Mouse (Mus musculus): ENCODE measurements around the gene Tm9sf1.

Tm9sf1 gene

GRCm38 (mm10) chr14:55634874-55635522, 8.6 kb downstream of the Tm9sf1 start:
- in situ Hi-C loops (cut with MboI, MseI) = no loop called here

- in situ Hi-C loops (cut with MboI, MseI) = no loop called here
These were observed 14.3 kb downstream of the Tm9sf1 start for GRCm38 (mm10) chr14:55629312-55629711.

GRCm38 (mm10) chr14:55628077-55628827, 15.4 kb downstream of the Tm9sf1 start:
- in situ Hi-C loops (cut with MboI, MseI) = no loop called here

GRCm38 (mm10) chr14:55618486-55619195, 25.0 kb downstream of the Tm9sf1 start:
- in situ Hi-C loops (cut with MboI, MseI) = no loop called here

GRCm38 (mm10) chr14:55617822-55618221, 25.8 kb downstream of the Tm9sf1 start, which contains the start of gene Rec8:
Rec8 (plus strand) TSS chr14:55618037.
- in situ Hi-C loops (cut with MboI, MseI) = no loop called here

GRCm38 (mm10) chr14:55616844-55617243, 26.8 kb downstream of the Tm9sf1 start:
- in situ Hi-C loops (cut with MboI, MseI) = no loop called here

GRCm38 (mm10) chr14:55615876-55616275, 27.7 kb downstream of the Tm9sf1 start:
- in situ Hi-C loops (cut with MboI, MseI) = no loop called here

GRCm38 (mm10) chr14:55614565-55615178, 28.9 kb downstream of the Tm9sf1 start:
- in situ Hi-C loops (cut with MboI, MseI) = no loop called here

- in situ Hi-C loops (cut with MboI, MseI) = no loop called here
These were observed 30.3 kb downstream of the Tm9sf1 start for GRCm38 (mm10) chr14:55613346-55613745.

GRCm38 (mm10) chr14:55608339-55608738, 35.3 kb downstream of the Tm9sf1 start:
- in situ Hi-C loops (cut with MboI, MseI) = no loop called here

GRCm38 (mm10) chr14:55605743-55606459, 37.7 kb downstream of the Tm9sf1 start:
- in situ Hi-C loops (cut with MboI, MseI) = no loop called here

GRCm38 (mm10) chr14:55604823-55605222, 38.8 kb downstream of the Tm9sf1 start:
- in situ Hi-C loops (cut with MboI, MseI) = no loop called here

GRCm38 (mm10) chr14:55603633-55604576, 39.7 kb downstream of the Tm9sf1 start:
- in situ Hi-C loops (cut with MboI, MseI) = no loop called here

- in situ Hi-C loops (cut with MboI, MseI) = no loop called here
These were observed 40.4 kb downstream of the Tm9sf1 start, which contains the start of gene Irf9 for GRCm38 (mm10) chr14:55603271-55603632. Irf9 (plus strand) TSS chr14:55603571.

GRCm38 (mm10) chr14:55598521-55599390, 44.9 kb downstream of the Tm9sf1 start:
- in situ Hi-C loops (cut with MboI, MseI) = no loop called here

- in situ Hi-C loops (cut with MboI, MseI) = no loop called here
These were observed 47.4 kb downstream of the Tm9sf1 start for GRCm38 (mm10) chr14:55596036-55596690.

GRCm38 (mm10) chr14:55592226-55592625, 51.4 kb downstream of the Tm9sf1 start:
- in situ Hi-C loops (cut with MboI, MseI) = no loop called here

GRCm38 (mm10) chr14:55591331-55591891, 52.2 kb downstream of the Tm9sf1 start, which contains the start of gene Rnf31:
Rnf31 (plus strand) TSS chr14:55591708.
- in situ Hi-C loops (cut with MboI, MseI) = no loop called here
